Mouse (Mus musculus): Measurements from ENCODE around the gene Tmem50b. TPM values are rescaled to one million over a fixed set of nuclear protein-coding genes. Genes with fewer than 3 reads are reported as not detected.
"Not testable (repeated sequence)": the region's sequence is repeated elsewhere in the genome, so short reads cannot be mapped to it uniquely, and the experiment has no call there.

The Tmem50b gene
- polyA plus RNA-seq, 2 experiments, result 25.4 to 46.7 TPM

GRCm38 (mm10) chr16:91534888-91535287, 62.7 kb downstream of the Tmem50b start:
- ATAC-seq (ENCODE audit: low FRiP score, low read depth) (no peak), DNase-seq (ENCODE audit: low spot score) (no peak)
- 70% methylated on average over 6 of the region's 6 CpGs for WGBS
- Histone ChIP-seq H3K36me3 (ENCODE audit: control insufficient read depth, insufficient read depth, low read length) (no peaks in the 10 kb centered on the region), H3K9me3 (ENCODE audit: control insufficient read depth, low read length) (no peaks in the 10 kb centered on the region), H3K9ac (ENCODE audit: low read depth, low read length, severe bottlenecking) (no peak overlapping the region), H3K4me1 (ENCODE audit: control insufficient read depth, insufficient read depth, low read length) (peaks cover 16% of the 10 kb centered on the region), H3K4me2 (replicated peaks; ENCODE audit: low read depth, low read length, severe bottlenecking) (no peak overlapping the region), H3K27ac (replicated peaks; ENCODE audit: low read depth, low read length) (no peak overlapping the region), H3K27me3 (ENCODE audit: control insufficient read depth, insufficient read depth, low read length) (peaks cover 4% of the 10 kb centered on the region; the same call in 1 of the 2 replicates), H3K4me3 (replicated peaks; ENCODE audit: low read length) (no peak overlapping the region)
- no peak for TF ChIP-seq POLR2A (IDR thresholded peaks at IDR 0.05; ENCODE audit: borderline replicate concordance, extremely low read depth, insufficient read depth, insufficient read length)

- TF ChIP-seq POLR2A (IDR thresholded peaks at IDR 0.05; ENCODE audit: borderline replicate concordance, extremely low read depth, insufficient read depth, insufficient read length), result no peak
- WGBS, result 54% methylated on average over 13 of the region's 13 CpGs
- no peak for ATAC-seq (ENCODE audit: low FRiP score, low read depth)
These were observed 63.1 kb downstream of the Tmem50b start for GRCm38 (mm10) chr16:91534477-91534876.

GRCm38 (mm10) chr16:91533097-91534001, 64.3 kb downstream of the Tmem50b start:
- TF ChIP-seq POLR2A (IDR thresholded peaks at IDR 0.05; ENCODE audit: borderline replicate concordance, extremely low read depth, insufficient read depth, insufficient read length), result no peak
- H3K36me3 ChIP-seq (ENCODE audit: control insufficient read depth, insufficient read depth, low read length), result no peaks in the 10 kb centered on the region
- peaks cover 4% of the 10 kb centered on the region; the same call in 1 of the 2 replicates for H3K27me3 ChIP-seq (ENCODE audit: control insufficient read depth, insufficient read depth, low read length)
- no peak for DNase-seq (ENCODE audit: low spot score)
- H3K4me3 ChIP-seq (replicated peaks; ENCODE audit: low read length), result no peak overlapping the region
- ATAC-seq (ENCODE audit: low FRiP score, low read depth), result no peak
- H3K9ac ChIP-seq (ENCODE audit: low read depth, low read length, severe bottlenecking), result no peak overlapping the region
- H3K27ac ChIP-seq (replicated peaks; ENCODE audit: low read depth, low read length), result no peak overlapping the region
- WGBS, result 59% methylated on average over 22 of the region's 23 CpGs
- H3K9me3 ChIP-seq (ENCODE audit: control insufficient read depth, low read length), result no peaks in the 10 kb centered on the region
- peaks cover 12% of the 10 kb centered on the region for H3K4me1 ChIP-seq (ENCODE audit: control insufficient read depth, insufficient read depth, low read length)
- no peak overlapping the region for H3K4me2 ChIP-seq (replicated peaks; ENCODE audit: low read depth, low read length, severe bottlenecking)

More at GRCm38 (mm10) chr16:91534477-91534876, 63.1 kb downstream of the Tmem50b start:
- Histone ChIP-seq H3K4me2 (replicated peaks; ENCODE audit: low read depth, low read length, severe bottlenecking) (no peak overlapping the region), H3K27ac (replicated peaks; ENCODE audit: low read depth, low read length) (no peak overlapping the region), H3K27me3 (ENCODE audit: control insufficient read depth, insufficient read depth, low read length) (peaks cover 4% of the 10 kb centered on the region; the same call in 1 of the 2 replicates), H3K36me3 (ENCODE audit: control insufficient read depth, insufficient read depth, low read length) (no peaks in the 10 kb centered on the region), H3K4me3 (replicated peaks; ENCODE audit: low read length) (no peak overlapping the region), H3K9ac (ENCODE audit: low read depth, low read length, severe bottlenecking) (no peak overlapping the region), H3K9me3 (ENCODE audit: control insufficient read depth, low read length) (no peaks in the 10 kb centered on the region), H3K4me1 (ENCODE audit: control insufficient read depth, insufficient read depth, low read length) (peaks cover 16% of the 10 kb centered on the region)
- DNase-seq (ENCODE audit: low spot score), result peak; percentile 65

GRCm38 (mm10) chr16:91532429-91532828, 65.2 kb downstream of the Tmem50b start:
- TF ChIP-seq POLR2A (IDR thresholded peaks at IDR 0.05; ENCODE audit: borderline replicate concordance, extremely low read depth, insufficient read depth, insufficient read length), result no peak
- no peak for ATAC-seq (ENCODE audit: low FRiP score, low read depth)
- Histone ChIP-seq H3K4me1 (ENCODE audit: control insufficient read depth, insufficient read depth, low read length) (peaks cover 10% of the 10 kb centered on the region), H3K9me3 (ENCODE audit: control insufficient read depth, low read length) (no peaks in the 10 kb centered on the region), H3K36me3 (ENCODE audit: control insufficient read depth, insufficient read depth, low read length) (no peaks in the 10 kb centered on the region), H3K4me2 (replicated peaks; ENCODE audit: low read depth, low read length, severe bottlenecking) (no peak overlapping the region), H3K9ac (ENCODE audit: low read depth, low read length, severe bottlenecking) (no peak overlapping the region), H3K4me3 (replicated peaks; ENCODE audit: low read length) (no peak overlapping the region), H3K27me3 (ENCODE audit: control insufficient read depth, insufficient read depth, low read length) (peaks cover 4% of the 10 kb centered on the region; the same call in 1 of the 2 replicates), H3K27ac (replicated peaks; ENCODE audit: low read depth, low read length) (no peak overlapping the region)
- 23% methylated on average over 2 of the region's 2 CpGs for WGBS
- no peak for DNase-seq (ENCODE audit: low spot score)

- Histone ChIP-seq H3K4me3 (replicated peaks; ENCODE audit: low read length) (no peak overlapping the region), H3K36me3 (ENCODE audit: control insufficient read depth, insufficient read depth, low read length) (no peaks in the 10 kb centered on the region), H3K27ac (replicated peaks; ENCODE audit: low read depth, low read length) (no peak overlapping the region), H3K9me3 (ENCODE audit: control insufficient read depth, low read length) (no peaks in the 10 kb centered on the region), H3K27me3 (ENCODE audit: control insufficient read depth, insufficient read depth, low read length) (peaks cover 4% of the 10 kb centered on the region; the same call in 1 of the 2 replicates), H3K4me1 (ENCODE audit: control insufficient read depth, insufficient read depth, low read length) (peaks cover 10% of the 10 kb centered on the region), H3K4me2 (replicated peaks; ENCODE audit: low read depth, low read length, severe bottlenecking) (no peak overlapping the region), H3K9ac (ENCODE audit: low read depth, low read length, severe bottlenecking) (no peak overlapping the region)
- ATAC-seq (ENCODE audit: low FRiP score, low read depth) (no peak), DNase-seq (ENCODE audit: low spot score) (no peak)
- WGBS, result 50% methylated on average over 6 of the region's 6 CpGs
- no peak for TF ChIP-seq POLR2A (IDR thresholded peaks at IDR 0.05; ENCODE audit: borderline replicate concordance, extremely low read depth, insufficient read depth, insufficient read length)
These were observed 65.7 kb downstream of the Tmem50b start for GRCm38 (mm10) chr16:91531856-91532255.

DNA sequence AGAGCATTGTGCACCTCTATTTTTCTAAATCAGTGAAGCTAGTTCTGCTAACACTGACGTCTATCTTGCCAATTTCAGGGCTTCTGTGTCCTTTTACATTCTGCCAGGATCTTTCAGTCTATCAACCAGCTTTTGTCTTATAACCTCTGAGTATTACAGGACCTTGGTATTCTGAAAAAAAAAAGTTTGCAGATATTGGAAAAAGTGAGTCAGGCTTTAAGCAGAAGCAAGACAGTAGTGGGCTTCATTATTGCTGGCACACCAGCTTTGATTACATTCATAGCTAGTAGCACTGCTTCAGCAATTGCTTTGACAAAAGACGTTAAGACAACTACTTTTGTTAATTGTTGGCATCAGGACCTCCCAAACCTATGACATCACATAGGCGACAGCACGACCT, 66.8 kb downstream of the Tmem50b start:
- not testable (repeated sequence) for H3K9me3 ChIP-seq (ENCODE audit: control insufficient read depth, low read length); H3K4me1 ChIP-seq (ENCODE audit: control insufficient read depth, insufficient read depth, low read length); H3K4me3 ChIP-seq (replicated peaks; ENCODE audit: low read length); H3K36me3 ChIP-seq (ENCODE audit: control insufficient read depth, insufficient read depth, low read length); H3K4me2 ChIP-seq (replicated peaks; ENCODE audit: low read depth, low read length, severe bottlenecking); DNase-seq (ENCODE audit: low spot score); H3K27ac ChIP-seq (replicated peaks; ENCODE audit: low read depth, low read length); ATAC-seq (ENCODE audit: low FRiP score, low read depth); H3K27me3 ChIP-seq (ENCODE audit: control insufficient read depth, insufficient read depth, low read length); H3K9ac ChIP-seq (ENCODE audit: low read depth, low read length, severe bottlenecking)
- 77% methylated on average over 4 of the region's 4 CpGs for WGBS
